16 mouse cellular contexts compared by ENCODE assay signal in the genomic region with DNA sequence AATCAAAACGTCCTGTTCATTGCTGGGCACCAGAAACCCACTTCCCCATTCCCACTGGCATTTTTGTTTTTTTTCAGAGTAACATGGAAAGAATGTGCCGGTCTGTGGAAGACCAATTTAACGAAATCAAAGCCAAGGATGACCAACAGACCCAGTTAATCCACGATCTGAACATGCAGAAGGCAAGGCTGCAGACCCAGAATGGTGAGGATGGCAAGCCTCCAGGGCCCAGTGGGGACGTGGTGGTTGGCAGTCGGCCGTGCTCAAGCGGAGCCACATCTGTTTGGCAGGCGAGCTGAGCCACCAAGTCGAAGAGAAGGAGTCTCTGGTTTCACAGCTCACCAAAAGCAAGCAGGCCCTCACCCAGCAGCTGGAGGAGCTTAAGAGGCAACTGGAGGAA. TPM values are rescaled to one million over a fixed set of nuclear protein-coding genes. Genes with fewer than 3 reads are reported as not detected.
"Had no signal": no experiment of that assay in that cellular context is flagged by ENCODE, and none has a peak within 500 bp of the region (broad histone marks: within the 10 kb centered on the region; RNA-seq: fewer than 3 reads in every experiment).

No protein-coding gene starts in this region.

- H3K27me3 ChIP-seq: limb, embryonic 13.5 days; liver, embryonic 12.5 days; midbrain, embryonic 15.5 days; neural tube, embryonic 13.5 days had no signal

- H3K4me3 ChIP-seq: kidney, embryonic 15.5 days; limb, embryonic 13.5 days; liver, embryonic 12.5 days; midbrain, embryonic 10.5 days; midbrain, embryonic 15.5 days; neural tube, embryonic 13.5 days had no signal

- ATAC-seq: liver, embryonic 12.5 days; midbrain, embryonic 15.5 days had no signal

- H3K27ac ChIP-seq: kidney, embryonic 15.5 days; limb, embryonic 13.5 days; liver, embryonic 12.5 days; midbrain, embryonic 10.5 days; midbrain, embryonic 15.5 days; neural tube, embryonic 13.5 days had no signal

- DNase-seq: kidney, adult 2 months; kidney, postnatal 14 days; lung, embryonic 14.5 days; lung, postnatal 10 days; lung, postnatal 4 days; retina, postnatal 1 day; right cerebral cortex, postnatal 4 days; thymus, postnatal 36 days had no signal

- H3K4me2 ChIP-seq: kidney, embryonic 15.5 days; limb, embryonic 13.5 days; liver, embryonic 12.5 days; lung, embryonic 14.5 days; midbrain, embryonic 15.5 days; neural tube, embryonic 13.5 days had no signal

- H3K36me3 ChIP-seq: kidney, embryonic 15.5 days; limb, embryonic 13.5 days; liver, embryonic 12.5 days; midbrain, embryonic 10.5 days; midbrain, embryonic 15.5 days; neural tube, embryonic 13.5 days had no signal

- H3K9ac ChIP-seq: kidney, embryonic 15.5 days; limb, embryonic 13.5 days; liver, embryonic 12.5 days; lung, embryonic 14.5 days; midbrain, embryonic 15.5 days; neural tube, embryonic 13.5 days had no signal

- H3K9me3 ChIP-seq: kidney, embryonic 15.5 days; limb, embryonic 13.5 days; liver, embryonic 12.5 days; midbrain, embryonic 10.5 days; midbrain, embryonic 15.5 days; neural tube, embryonic 13.5 days had no signal

- H3K4me1 ChIP-seq: kidney, embryonic 15.5 days; liver, embryonic 12.5 days; midbrain, embryonic 10.5 days; midbrain, embryonic 15.5 days; neural tube, embryonic 13.5 days had no signal

RNA-seq across cellular contexts. Expression of a gene that starts 36.6 kb away (rescaled TPM):
- total RNA-seq: megakaryocyte, adult 5-6 weeks had no signal
- polyA plus RNA-seq: kidney, adult 2 months; liver, embryonic 12.5 days; liver, embryonic 16.5 days; neural tube, embryonic 13.5 days had no signal
